Mouse (Mus musculus) NIH3T3 (cell line): ENCODE results near the gene Gprin1.

Experiments
- DNase-seq: peaks from one replicate; pipeline ENCODE4 v3.0.0-alpha.2; 2012; ENCODE audit warnings: low read depth

The Gprin1 gene

DNA sequence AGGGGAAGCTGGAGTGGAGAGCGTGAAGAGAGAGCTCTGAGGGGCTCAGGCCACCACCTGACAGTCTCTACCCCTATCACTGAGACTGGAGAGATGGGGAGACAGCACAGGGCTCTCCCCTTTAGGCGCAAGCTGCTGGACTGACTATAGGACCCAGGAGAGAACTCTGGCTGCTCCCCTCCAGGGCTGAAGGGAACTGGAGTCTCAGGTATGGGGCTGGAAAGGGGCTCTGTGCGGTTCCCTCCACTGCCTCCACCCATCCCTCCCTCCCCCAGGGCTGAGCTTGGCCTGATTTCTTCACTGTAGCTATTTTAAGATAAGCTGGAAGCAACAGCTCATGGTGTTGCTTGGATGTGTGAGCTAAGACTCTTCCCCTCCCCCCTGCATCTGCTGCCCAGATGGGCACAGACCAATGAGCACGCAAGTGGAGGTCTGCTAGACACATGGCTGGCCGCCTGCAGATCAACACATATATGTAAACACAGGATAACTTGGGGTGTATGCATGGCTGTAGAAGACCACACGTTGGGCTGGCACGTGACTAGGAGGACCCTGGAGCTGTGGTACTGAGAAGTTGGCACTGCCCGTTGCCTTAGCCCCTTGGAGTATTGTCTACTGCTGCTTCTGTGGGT lies 10.6 kb upstream of the Gprin1 start:
- DNase-seq, result peak; percentile 95

DNA sequence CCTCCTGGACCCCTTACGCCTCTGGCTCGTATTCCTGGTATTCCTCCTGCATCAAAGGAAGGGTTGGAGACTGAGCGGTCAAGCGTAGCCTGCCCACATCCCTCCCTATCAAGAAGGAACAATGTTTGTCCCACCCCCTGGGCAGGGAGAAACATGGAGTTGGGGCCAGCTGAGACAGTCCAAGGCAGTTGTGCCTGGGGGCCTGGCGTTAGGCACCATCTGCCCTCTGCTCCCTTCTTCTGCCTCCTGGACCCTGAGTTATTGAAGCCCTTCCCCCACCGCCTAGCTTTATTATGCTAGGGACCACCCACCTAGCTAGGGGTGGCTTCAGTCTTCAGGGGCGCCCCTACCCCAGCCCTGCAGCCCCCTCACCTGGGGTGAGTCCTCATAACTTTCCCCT lies 9.8 kb upstream of the Gprin1 start:
- peak; percentile 32 for DNase-seq

DNA sequence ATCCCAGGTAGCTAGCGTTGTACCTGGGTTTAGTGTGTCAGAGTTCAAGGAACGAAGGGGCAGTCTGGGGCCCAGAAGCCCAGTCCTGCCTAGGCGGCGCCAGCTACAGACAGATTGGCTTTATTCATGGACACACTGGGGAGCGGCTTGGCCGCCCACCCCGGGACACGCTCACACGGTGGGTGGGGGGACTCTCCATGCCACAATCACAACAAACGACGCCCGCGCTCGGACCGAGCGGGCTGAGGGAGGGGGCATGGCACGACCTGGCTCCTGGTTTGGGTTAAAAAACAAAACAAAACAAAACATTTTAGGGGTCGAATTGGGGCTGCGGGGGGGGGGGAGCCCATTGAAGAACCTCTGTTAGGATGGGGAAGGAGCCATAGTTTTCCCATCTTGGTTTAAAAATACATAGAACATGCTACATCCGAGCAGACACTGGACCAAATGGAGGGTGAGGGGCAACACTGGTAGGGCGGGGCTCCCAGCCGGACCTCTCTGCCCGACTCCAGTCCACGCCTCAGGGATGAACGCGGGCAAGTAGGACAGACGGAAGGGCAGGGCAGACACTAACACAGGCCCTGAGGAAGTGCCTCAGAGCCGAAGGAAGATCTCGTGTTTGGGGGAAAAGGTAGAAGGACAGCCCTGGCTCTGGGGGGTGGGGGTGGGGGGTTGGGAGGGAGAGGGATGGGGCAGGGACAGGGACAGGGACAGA lies 9.2 kb upstream of the Gprin1 start:
- DNase-seq, result no peak

DNA sequence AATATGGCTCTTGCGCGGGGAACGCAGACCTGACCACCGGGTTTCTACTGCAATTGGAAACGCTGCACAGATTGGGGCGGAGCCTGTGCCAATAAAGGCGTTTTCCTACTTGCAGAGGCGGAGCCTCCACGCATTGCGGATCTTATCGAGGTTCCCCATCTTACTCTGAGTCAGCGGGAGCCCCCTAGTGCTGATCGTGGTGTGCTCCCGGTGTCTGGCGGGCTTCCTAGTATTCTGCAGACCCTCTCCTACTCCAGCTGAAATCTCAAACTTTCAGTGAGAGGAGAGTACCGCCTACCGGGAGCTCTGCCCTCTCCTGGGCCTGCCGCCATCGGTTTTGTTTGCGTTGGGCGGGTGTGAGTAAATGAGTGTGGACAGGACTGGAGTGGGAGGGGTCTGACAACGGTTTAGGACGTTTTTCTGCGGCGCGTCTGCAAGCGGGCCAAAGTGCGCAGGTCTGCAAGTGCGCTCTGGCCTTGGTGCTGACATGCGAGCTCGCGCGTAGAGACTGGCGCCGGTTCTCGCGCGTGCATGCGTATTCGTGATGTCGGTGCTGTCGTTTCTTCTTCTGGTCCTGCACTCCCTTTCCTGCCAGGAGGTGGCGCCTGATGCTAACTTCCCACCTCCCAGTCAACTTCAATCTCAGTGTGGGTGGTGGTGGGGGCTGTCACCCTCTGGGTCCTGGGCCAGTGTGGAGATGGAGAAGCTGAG lies 8.5 kb upstream of the Gprin1 start:
- DNase-seq, result peak; percentile 85

DNA sequence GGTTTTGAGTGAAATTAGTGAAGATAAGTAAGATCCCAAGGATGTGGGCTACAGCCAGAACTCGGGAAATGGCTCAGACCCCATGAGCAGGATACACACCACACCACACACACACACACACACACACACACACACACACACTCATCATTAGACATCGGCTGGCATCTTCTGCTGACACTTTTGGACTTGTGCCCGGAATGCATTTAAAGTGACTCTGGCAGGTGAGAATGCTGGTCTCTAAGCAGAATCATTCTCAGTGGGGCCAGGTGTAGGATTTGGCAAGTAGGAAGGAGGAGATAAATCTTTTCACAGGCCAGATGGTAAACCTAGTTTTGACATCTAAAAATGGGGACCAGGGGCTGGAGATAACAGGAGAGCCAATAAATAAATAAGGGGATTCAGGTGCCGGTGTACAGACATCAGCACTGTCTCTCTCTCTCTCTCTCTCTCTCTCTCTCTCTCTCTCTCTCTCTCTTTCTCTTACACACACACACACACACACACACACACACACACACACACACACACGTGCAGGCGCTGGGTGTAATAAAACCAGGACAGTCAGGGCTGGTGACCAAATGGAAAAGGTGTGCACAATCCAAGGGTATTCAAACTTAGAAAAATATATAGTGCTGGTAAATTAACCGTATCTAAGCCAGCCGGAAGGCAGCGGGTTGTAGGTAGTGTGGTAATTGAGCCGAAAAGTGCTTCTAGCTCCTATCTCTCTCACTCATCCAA lies 7.6 kb upstream of the Gprin1 start:
- DNase-seq, result peak; percentile 11

DNA sequence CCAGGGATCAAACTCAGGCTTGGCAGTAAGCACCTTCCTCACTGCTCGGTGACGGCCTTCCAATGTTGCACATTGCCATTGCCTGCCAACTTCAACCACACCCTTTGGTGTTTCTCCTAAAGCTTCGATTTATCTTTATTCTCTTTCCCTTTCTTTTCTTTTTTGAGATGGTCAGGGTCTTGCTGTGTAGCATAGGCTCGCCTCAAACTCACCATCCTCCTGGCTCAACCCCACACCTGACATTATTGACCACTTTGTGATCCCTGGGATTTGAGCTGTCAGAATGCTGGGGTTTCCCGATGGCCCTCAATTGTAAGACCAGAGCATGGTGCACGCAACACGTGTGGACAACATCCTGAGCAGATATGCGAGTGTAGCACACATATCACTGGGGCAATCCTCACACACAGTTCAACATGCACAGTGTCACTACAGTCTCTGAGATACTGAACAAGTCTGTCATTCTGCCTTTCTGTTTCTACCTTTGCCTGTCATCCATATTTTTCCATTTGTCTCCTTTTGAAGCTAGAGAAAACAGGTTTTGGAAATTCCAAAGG lies 6.6 kb upstream of the Gprin1 start:
- DNase-seq, result no peak

DNA sequence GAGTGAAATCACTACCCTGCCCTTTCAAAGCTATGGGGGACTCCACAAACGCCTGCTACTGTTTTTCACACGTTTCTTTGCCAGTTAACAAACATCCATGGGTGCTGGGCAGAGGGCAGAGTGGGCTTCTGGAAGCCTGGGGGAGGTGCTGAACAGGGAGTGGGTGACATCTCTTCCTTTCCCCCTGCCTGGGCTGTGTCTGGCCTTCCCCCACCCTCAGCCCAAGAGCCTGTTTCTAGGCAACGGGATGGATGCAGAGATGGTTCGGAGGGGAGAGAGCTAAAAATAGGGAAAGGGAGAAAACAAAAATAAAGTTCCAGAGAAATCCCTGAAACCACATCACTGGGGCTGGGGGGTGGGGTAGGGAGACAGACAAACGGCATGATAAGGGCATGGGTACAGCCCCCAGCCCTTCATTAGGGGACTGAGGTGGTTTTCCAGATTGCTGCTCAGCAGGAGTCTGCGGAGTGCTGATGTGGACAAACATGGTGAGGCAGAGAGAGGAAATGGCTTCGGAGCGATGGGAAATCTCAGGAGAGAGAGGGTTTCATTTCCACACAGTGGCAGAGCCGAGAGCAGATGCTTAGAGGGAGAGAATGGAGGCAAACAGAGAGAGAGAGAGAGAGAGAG lies 5.6 kb upstream of the Gprin1 start:
- no peak for DNase-seq

DNA sequence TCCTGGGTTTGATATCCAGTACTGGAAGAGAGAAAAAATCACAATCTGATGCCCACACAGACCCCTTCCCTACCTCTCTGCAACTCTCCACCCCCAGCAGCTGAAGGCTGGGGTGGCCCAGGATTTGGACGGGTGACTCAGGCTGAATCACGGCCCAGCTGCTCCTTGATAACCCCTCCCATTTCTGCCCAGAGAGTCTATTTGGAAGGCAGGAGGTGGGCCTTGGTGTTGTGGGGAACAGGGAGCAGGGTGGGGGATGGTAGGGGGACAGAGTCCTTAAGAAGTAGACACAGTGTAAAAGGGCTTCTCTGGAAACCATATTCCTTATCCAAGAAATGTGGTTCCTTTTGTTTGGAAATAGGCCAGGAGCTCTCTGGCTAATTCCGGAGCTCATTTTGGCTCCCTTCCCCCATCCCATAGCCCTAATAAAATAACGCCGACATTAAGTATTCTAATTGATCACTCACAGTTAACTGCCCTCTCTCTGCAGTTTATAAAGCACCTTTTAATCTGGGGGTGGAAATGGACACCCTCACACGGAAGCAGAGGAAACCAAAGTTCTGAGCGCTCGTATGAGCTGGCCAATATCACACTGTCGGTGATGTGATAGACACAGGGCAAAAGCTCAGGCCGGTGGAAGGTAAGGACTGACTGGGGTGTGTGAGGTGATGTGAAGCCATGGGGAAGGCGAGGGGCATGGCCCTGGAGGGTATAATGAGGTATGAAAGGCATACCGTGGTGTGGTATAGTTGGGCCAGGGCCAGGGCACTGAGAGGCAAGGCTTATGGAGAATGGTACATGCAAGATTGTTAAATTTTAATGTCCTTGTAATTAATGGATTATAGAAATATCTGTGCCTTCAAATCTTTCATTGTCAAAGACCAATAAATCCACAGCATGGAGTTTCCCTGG lies 4.8 kb upstream of the Gprin1 start:
- peak; percentile 58 for DNase-seq

DNA sequence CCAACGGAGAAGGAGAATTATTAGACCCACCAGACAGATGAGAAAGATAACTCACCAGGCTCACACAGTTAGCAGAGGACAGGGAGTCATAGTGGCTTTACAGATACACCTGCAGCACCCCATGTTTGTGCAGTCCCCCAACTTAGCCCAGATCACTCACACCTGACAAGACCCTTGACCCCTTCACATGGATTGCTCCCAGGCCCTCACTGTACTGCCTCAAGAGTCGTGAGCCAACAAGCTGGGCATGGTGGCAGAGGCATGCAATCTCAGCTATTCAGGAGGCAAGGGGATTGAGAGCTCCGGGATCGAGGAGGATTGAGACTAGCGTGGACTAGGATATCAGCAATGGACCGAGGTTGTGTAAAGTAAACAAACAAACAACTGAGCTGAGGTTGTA lies 4.1 kb upstream of the Gprin1 start:
- DNase-seq, result no peak

DNA sequence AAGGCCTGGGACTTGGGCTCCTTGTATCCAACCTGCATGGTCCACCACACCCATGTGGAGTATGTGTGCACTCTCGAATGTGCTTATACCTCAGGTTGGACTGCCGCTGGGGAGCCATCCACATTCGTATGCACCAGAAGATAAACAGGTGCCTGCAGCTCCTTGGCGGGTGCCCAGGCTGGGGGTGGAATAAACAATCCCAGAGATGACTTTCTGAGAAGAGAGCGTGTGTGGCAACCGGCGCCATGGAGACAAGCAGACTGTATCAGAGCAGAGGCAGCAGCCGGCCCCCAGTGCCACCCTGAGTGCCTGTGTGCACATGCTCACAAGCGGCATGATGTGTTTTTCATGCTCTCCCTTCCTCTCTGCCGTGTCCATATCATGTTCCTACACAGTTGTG lies 3.0 kb upstream of the Gprin1 start:
- DNase-seq, result no peak

DNA sequence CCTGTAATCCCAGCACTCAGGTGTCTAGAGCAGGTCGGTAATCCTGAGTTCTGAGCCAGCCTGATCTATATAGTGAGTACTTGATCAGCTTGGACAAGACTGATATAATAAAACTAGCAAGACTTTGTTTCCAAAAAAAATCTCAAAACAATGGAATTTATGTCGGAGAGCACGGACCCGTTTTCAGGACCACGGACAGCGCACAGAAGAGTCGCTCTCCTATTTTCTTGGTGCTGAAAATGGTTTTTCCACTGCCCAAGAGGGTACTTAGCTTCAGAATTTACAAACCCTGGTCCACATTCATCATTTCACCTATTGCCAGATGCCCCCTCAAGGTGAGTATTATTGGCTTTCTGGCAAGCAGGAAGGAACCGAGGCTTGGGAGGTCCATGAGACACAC lies 1.0 kb upstream of the Gprin1 start:
- peak; percentile 74 for DNase-seq

DNA sequence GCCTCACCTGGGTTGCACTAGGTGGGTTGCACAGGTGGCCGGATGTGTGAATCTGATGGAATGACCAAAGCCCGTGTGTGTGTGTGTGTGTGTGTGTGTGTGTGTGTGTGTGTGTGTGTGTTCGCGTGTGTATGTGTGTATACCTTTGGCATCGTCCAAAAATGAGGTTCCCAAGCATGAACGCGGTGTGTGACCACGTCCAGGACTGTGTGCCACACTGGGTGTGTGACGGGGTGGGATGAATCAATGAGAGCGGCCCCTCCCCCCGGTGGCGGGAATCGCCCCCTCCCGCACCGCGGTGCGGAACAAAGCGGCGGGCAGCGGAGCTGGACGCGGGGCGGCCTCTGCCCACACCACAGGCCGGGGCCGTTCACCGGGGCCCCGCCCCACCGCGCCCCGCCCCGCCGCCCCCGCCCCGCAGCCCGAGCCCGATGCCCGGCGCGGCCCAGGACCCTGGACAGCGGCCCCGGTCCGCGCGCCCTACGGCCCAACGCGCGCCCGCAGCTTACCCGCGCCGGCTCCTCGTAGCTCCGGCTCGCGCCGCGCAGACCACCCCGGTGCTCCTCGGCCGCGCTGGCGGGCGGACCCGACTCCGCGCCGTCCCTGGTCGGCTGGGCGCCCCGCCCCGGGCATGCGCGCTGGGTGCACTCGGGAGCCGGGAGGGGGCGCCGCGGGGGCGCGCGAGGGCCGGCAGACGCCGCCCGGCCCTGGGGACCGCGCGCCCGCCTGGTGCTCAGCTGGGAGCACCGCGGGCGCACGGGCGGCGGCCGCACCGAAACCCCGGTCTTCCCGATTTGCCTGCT lies 412 bp downstream of the Gprin1 start:
- no peak for DNase-seq

DNA sequence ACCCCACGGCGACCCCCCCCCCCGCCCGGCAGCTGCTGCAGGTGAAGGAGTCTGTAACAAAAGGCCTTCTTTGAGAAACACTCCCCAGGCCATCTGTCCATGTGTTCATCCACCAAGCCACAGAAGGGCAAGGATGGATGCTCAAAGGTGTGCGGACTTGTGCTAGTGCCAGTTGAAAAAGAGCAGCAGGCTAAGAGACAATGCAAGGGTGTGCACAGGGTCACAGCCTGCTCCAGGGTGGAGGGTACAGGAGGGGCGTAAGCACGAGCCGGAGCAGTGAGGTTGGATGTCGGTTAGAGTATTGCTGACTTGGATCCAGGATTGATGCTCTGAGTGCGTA lies 983 bp downstream of the Gprin1 start:
- DNase-seq, result no peak

DNA sequence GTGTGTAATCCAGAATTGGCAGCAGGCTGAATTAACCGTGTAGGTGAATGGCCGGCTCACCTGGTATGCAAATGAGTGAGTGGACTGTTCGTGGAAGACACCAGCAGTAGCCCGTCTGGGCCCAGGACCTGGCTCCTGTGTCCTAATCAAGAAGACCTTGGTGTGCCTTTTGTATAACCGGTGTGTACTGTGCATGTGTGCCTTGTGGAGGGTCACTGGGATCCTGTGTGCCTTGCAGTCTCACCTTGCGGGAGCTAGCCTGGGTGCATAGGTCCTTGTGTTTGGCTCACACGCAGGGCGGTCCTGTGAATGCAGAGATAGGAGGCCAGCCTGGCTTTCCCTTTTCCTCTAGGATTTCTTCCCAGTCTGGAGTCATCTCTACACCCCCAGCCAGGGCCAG lies 1.5 kb downstream of the Gprin1 start:
- DNase-seq, result no peak

DNA sequence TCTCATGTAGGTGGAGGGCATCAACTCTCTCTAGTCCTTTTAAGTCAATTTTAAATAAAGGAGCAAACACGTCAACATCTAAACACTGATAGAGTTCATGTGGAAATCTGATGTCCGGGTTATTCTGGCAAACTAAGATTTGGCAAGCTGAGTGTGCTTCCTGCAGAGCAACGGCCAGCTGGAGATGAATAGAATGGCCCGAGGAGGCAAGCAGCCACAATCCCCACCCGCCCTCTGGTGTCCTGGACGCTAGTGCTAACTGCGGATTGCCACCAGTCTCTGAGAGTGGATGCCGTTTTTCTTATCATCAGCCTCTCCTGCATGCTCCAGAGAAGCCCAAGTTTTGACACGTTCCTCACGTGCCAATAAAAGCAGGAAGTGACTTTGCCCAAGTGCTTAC lies 2.8 kb downstream of the Gprin1 start:
- DNase-seq, result no peak

DNA sequence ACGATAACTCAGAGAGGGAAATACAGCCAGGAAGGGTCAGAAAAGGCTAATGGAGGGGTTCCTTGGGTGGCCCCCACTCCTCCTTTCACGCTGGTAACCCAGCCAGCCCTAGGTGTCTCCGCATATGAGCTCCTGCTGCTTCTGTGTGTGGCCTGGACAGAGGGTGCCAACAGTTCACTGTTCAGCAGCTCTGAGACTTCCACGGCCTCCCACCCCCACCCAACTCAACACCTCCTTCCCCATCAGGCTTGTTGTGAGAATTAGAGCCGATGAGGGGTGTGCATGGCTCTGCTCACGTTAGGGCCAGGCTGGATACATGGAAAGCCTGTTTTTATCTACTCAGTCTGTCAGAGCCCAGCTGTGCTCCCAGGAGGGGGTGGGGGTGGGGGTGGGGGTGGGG lies 3.6 kb downstream of the Gprin1 start:
- no peak for DNase-seq

DNA sequence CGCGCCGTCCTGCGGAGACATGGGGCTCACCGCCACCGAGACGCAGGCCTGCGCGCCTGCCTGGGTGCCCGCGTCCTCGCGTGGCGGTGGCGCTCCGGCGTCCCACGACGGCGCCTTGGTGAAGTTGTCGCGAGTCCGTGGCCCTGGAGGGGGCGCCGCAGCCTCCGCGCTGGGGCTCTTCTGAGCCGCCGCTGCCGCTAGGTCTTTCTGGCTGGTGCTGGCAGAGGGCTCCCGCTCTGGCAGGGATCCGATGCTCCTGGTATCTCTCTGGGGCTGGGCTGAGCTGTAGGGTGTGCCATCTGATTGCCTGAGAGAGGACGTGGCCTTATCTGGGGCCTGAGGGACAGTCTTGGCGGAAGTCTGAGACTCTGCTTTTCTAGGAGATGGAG lies 11.5 kb downstream of the Gprin1 start:
- DNase-seq, result no peak

DNA sequence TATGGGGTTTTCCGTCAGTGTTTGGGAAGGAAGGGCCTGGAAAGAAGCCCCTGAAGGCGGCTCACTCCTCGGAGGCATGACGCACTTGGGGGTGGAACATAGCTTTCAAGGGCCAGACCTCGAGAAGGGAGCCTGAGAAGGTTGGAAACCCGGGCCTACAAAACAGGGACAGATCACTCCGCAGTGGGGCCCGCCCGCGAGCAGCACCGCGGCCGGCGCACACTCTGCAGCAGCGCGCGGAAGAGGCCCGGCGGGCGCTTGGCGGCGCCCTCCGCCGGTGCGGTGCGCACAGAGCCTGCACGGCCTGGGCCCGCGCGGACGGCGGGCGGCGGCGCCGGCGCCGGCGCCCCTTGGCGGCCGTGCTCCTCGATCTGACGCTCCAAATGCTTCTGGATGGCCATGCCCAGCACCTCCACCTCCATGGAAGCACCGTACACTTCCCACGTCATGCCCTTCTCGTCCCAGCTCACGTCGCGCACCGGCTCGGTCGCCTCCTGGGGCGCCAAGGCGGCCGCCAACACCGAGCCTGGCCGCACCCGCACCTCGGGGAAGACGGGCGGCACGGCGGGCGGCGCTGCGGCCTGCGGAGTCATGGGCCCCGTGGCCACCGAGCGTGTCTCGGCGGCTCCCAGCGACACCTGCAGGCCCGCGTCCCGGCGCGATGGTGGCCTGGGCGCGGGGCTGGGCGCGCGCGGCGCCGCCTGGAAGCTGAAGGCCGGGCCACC lies 12.0 kb downstream of the Gprin1 start:
- no peak for DNase-seq

DNA sequence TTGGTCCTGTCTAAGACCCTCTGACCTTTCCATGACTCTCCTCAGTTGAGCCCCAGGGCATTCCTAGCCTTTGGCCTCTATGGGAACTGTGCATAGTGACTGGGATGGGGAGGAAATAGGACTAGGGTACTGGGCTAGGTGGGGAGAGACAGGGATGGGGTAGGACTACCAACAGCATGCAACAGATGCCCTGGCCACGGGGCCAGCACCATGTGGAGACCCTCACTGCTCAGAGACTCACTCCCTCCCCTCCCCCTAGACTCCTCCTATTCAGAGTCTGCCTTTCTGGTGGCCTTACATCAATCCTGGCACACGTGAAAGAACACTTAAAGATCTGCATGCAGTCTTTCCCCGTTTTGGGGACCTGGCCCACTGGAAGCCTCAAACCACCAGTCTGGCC lies 12.7 kb downstream of the Gprin1 start:
- no peak for DNase-seq

DNA sequence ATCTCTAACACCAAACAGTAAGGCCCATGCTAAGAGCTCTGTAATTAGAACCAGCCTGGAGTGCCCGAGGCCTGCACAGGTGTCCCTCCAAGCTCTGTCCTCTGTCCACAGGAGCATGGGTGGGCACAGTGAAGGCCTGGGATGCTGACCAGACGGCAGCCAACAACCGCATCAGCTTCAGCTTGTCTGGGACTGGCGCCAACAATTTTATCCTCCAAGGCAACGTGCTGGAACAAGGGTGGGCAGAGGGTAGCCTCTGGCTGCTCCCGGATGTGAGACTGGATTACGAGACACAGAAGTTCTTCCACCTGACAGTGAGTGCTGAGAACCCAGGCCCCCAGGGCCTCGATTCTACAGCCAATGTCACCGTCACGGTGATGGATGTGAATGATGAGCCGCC lies 23.5 kb downstream of the Gprin1 start:
- DNase-seq, result peak; percentile 19
